Mouse (Mus musculus) olfactory bulb, adult 2 months (tissue): ENCODE results near the gene Map4k3. TPM values are rescaled to one million over a fixed set of nuclear protein-coding genes. Genes with fewer than 3 reads are reported as not detected.
"Not testable (repeated sequence)": the region's sequence is repeated elsewhere in the genome, so short reads cannot be mapped to it uniquely, and the experiment has no call there.

Source experiments
- H3K27ac ChIP-seq: fragments of 200-500 bp; 2 replicates; pipeline ENCODE4 v1.5.1; 2012; ENCODE audit warnings: low read depth, low read length; ENCODE audit not compliant: insufficient read depth
- H3K4me1 ChIP-seq: fragments of 200-500 bp; 2 replicates; pipeline ENCODE4 v1.6.1; 2012; ENCODE audit warnings: low read length; ENCODE audit not compliant: control insufficient read depth, insufficient read depth
- H3K4me3 ChIP-seq: fragments of 200-500 bp; 2 replicates; pipeline ENCODE4 v1.5.1; 2012; ENCODE audit warnings: mild to moderate bottlenecking, low read depth, low read length, moderate library complexity; ENCODE audit not compliant: insufficient read depth
- CTCF ChIP-seq: fragments of 200-500 bp; IDR thresholded peaks from 2 replicates; pipeline ENCODE4 v1.5.1; 2012; ENCODE audit warnings: low read depth, mild to moderate bottlenecking, low read length, moderate library complexity; ENCODE audit not compliant: insufficient read depth
- POLR2A ChIP-seq: fragments of 200-500 bp; IDR thresholded peaks from 2 replicates; pipeline ENCODE4 v1.6.1; 2012; ENCODE audit warnings: mild to moderate bottlenecking, low read depth, low read length, moderate library complexity; ENCODE audit not compliant: insufficient read depth
- WGBS: fragments of 180-500 bp; shearing (Covaris S2); methylation state at CpG from one replicate; pipeline ENCODE4 v1.1.7; 2018; 5-methylcytosine and 5-hydroxymethylcytosine counted together
- polyA plus RNA-seq: library from polyadenylated mRNA; stranded (reverse); fragments of >200 nt; gene quantifications from 2 replicates; pipeline ENCODE4 v1.2.4, GENCODE M21; 2012; ENCODE audit warnings: low replicate concordance; ENCODE audit not compliant: missing spikeins, insufficient read depth, insufficient read length

Map4k3 gene
- polyA plus RNA-seq, 1 experiment, result not detected

- H3K4me3 ChIP-seq, result no peak overlapping the region
- WGBS, result 94% methylated on average over 13 of the region's 13 CpGs
- no peak for TF ChIP-seq CTCF
- TF ChIP-seq POLR2A, result no peak
- H3K4me1 ChIP-seq, result 0 out of 2 replicates have a peak, but pooled peaks cover 2% of the 10 kb centered on the region
- H3K27ac ChIP-seq, result no peak overlapping the region
Measured at GRCm38 (mm10) chr17:80572187-80572935, 155.9 kb downstream of the Map4k3 start.

DNA sequence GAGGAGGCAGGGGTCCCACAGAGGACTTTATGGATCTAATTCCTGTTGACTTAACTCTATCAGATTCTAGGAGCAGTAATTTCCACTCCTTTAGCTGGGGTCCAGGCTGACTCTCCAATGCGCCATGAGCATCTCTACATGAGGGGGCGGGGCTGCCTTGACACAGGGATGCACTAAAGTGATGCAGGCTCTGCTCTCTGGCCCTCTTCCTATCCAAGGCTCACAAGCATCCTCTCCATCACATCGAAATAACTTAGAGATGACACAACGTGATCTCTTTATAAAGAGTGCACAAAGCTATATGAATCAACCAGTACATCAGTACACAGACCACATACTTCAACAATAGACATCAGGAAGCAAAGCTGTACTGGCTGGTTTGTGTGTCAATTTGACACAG, 156.8 kb downstream of the Map4k3 start:
- WGBS, result 92% methylated on average over 4 of the region's 4 CpGs
- Histone ChIP-seq H3K27ac (no peak overlapping the region), H3K4me3 (no peak overlapping the region), H3K4me1 (no peaks in the 10 kb centered on the region)
- no peak for TF ChIP-seq POLR2A

- not testable (repeated sequence) for H3K27ac ChIP-seq, H3K4me3 ChIP-seq, H3K4me1 ChIP-seq
- WGBS, result 92% methylated on average over 1 of the region's 2 CpGs
Measured at GRCm38 (mm10) chr17:80569718-80570117, 158.6 kb downstream of the Map4k3 start.

DNA sequence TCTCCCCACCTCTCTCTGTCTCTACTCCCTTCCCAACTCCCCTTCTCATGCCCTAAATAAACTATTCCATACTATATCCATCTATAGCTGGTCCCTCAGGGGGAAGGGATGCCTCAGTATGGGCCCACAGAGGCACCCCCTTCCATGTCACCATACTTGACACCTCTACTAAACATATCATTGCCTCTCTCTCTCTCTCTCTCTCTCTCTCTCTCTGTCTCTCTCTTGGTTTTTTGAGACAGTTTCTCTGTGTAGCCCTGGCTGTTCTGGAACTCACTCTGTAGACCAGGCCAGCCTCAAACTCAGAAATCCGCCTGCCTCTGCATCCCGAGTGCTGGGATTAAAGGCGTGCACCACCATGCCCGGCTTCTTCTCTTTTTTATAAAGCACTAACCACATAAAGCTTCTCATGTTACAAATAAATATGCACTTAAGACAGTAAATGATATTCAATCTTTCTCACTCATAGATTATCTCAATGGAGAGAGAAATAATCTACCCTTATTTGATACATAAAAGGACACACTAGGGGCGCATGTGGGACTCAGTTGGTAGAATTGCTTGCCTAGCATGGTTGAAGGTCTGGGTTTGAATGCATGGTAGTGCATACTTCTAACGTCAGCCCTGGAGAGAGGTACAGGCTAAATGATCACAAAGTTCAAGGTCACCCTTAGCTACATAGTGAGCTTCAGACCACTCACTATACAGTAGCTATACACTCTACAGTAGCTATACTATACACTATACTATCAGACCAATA, 159.3 kb downstream of the Map4k3 start:
- Histone ChIP-seq H3K4me3 (no peak overlapping the region), H3K4me1 (0 out of 2 replicates have a peak, but pooled peaks cover 2% of the 10 kb centered on the region), H3K27ac (no peak overlapping the region)
- TF ChIP-seq POLR2A (no peak), CTCF (no peak)
- 95% methylated on average over 6 of the region's 6 CpGs for WGBS

DNA sequence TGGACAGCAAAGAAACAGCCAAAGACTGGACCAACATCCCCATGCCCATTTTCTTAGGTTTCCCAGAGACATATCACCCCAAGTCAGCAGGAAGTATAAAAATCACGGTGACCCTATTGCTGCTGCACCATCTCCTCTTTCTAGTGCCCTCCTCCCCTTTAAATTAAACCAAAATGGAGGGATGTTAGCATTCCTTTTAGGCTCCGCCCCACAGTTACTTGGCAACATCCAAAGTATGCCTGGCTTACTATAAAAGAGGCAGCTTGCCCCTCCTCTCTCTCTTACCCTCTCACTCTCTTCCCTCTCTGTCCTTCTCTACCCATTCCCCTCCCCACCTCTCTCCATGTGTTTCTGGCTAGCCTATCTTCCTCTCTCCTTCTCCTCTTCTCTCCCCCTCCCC, 159.8 kb downstream of the Map4k3 start:
- H3K27ac ChIP-seq, result no peak overlapping the region
- no peak for TF ChIP-seq CTCF
- TF ChIP-seq POLR2A, result no peak
- H3K4me1 ChIP-seq, result 0 out of 2 replicates have a peak, but pooled peaks cover 2% of the 10 kb centered on the region
- no peak overlapping the region for H3K4me3 ChIP-seq
- WGBS, result 82% methylated on average over 2 of the region's 2 CpGs

GRCm38 (mm10) chr17:80564611-80564924, 163.7 kb downstream of the Map4k3 start:
- H3K4me3 ChIP-seq, result no peak overlapping the region; the same call in 1 of the 2 replicates
- WGBS, result 13% methylated on average over 3 of the region's 3 CpGs
- TF ChIP-seq POLR2A (no peak), CTCF (no peak)
- H3K4me1 ChIP-seq, result 0 out of 2 replicates have a peak, but pooled peaks cover 4% of the 10 kb centered on the region
- H3K27ac ChIP-seq, result no peak overlapping the region

GRCm38 (mm10) chr17:80563762-80564610, 164.3 kb downstream of the Map4k3 start:
- not testable (repeated sequence) for H3K27ac ChIP-seq, H3K4me1 ChIP-seq, H3K4me3 ChIP-seq
- WGBS, result 93% methylated on average over 27 of the region's 27 CpGs

- Histone ChIP-seq H3K4me1 (0 out of 2 replicates have a peak, but pooled peaks cover 4% of the 10 kb centered on the region), H3K27ac (no peak overlapping the region), H3K4me3 (no peak overlapping the region)
- 53% methylated on average over 5 of the region's 5 CpGs for WGBS
- TF ChIP-seq CTCF, result no peak
- TF ChIP-seq POLR2A, result no peak
Measured at GRCm38 (mm10) chr17:80562792-80563191, 165.5 kb downstream of the Map4k3 start.
